Mouse (Mus musculus) brain, adult 2 months (tissue): ENCODE data around the gene Kdm6a.

Experiments used
- DNase-seq: peaks from one replicate; pipeline ENCODE4 v3.0.0; 2011; ENCODE audit warnings: low read depth, low spot score

Kdm6a gene

GRCm38 (mm10) chrX:18162192-18162857, at the start of gene Kdm6a:
TSS of gene Kdm6a (plus strand) at chrX:18162575.
- peak; percentile 99 for DNase-seq

- DNase-seq: no peak
Observed at GRCm38 (mm10) chrX:18145557-18145956, 16.8 kb upstream of the Kdm6a start, which contains the start of gene Dusp21. TSS of gene Dusp21 (plus strand) at chrX:18145857.

GRCm38 (mm10) chrX:18160734-18161442, 1.5 kb upstream of the Kdm6a start:
- peak; percentile 44 for DNase-seq

GRCm38 (mm10) chrX:18161796-18162191, 581 bp upstream of the Kdm6a start:
- DNase-seq: peak; percentile 36

- peak; percentile 56 for DNase-seq
Observed at GRCm38 (mm10) chrX:18162861-18163731, 721 bp downstream of the Kdm6a start.

- peak; percentile 41 for DNase-seq
Observed at GRCm38 (mm10) chrX:18163917-18164624, 1.7 kb downstream of the Kdm6a start.

GRCm38 (mm10) chrX:18165121-18165520, 2.7 kb downstream of the Kdm6a start:
- DNase-seq: no peak

- peak; percentile 29 for DNase-seq
Observed at GRCm38 (mm10) chrX:18166961-18167360, 4.6 kb downstream of the Kdm6a start.

GRCm38 (mm10) chrX:18168940-18169339, 6.6 kb downstream of the Kdm6a start:
- no peak for DNase-seq

GRCm38 (mm10) chrX:18174831-18175230, 12.5 kb downstream of the Kdm6a start:
- DNase-seq: no peak

GRCm38 (mm10) chrX:18177803-18178202, 15.4 kb downstream of the Kdm6a start:
- no peak for DNase-seq

- DNase-seq: no peak
Observed at GRCm38 (mm10) chrX:18179492-18179891, 17.1 kb downstream of the Kdm6a start.

GRCm38 (mm10) chrX:18187203-18187602, 24.8 kb downstream of the Kdm6a start:
- DNase-seq: peak; percentile 6

- DNase-seq: no peak
Observed at GRCm38 (mm10) chrX:18188293-18188692, 25.9 kb downstream of the Kdm6a start.

GRCm38 (mm10) chrX:18239572-18239971, 77.2 kb downstream of the Kdm6a start:
- no peak for DNase-seq

- DNase-seq: peak; percentile 52
Observed at GRCm38 (mm10) chrX:18250621-18251020, 88.2 kb downstream of the Kdm6a start.

- peak; percentile 84 for DNase-seq
Observed at GRCm38 (mm10) chrX:18254767-18255166, 92.4 kb downstream of the Kdm6a start.

GRCm38 (mm10) chrX:18258238-18258809, 95.9 kb downstream of the Kdm6a start:
- DNase-seq: peak; percentile 83

GRCm38 (mm10) chrX:18278561-18278960, 116.2 kb downstream of the Kdm6a start:
- DNase-seq: peak; percentile 52

- no peak for DNase-seq
Observed at GRCm38 (mm10) chrX:18280134-18280533, 117.8 kb downstream of the Kdm6a start.
